Mouse (Mus musculus) kidney, embryonic 16.5 days (tissue): Measurements from ENCODE around the gene Insl6. TPM values are rescaled to one million over a fixed set of nuclear protein-coding genes. Genes with fewer than 3 reads are reported as not detected.

Experiments
- ATAC-seq: fragments of 200-750 bp; cut with Nextera tagmentation; 2 replicates; pipeline ENCODE4 v1.8.0; 2017; ENCODE audit warnings: moderate TSS enrichment; ENCODE audit not compliant: low FRiP score, low TSS enrichment
- H3K27ac ChIP-seq: fragments of 300-500 bp; sonication (generic); 2 replicates; pipeline ENCODE4 v1.5.1; 2014; ENCODE audit warnings: low read length
- H3K27me3 ChIP-seq: fragments of 300-500 bp; sonication (generic); 2 replicates; pipeline ENCODE4 v1.6.1; 2014; ENCODE audit warnings: low read length, control low read depth, mixed read lengths; ENCODE audit not compliant: insufficient read depth
- H3K36me3 ChIP-seq: fragments of 300-500 bp; sonication (generic); 2 replicates; pipeline ENCODE4 v1.6.1; 2014; ENCODE audit warnings: low read length, control low read depth, mixed read lengths; ENCODE audit not compliant: insufficient read depth
- H3K4me1 ChIP-seq: fragments of 300-500 bp; sonication (generic); 2 replicates; pipeline ENCODE4 v1.6.1; 2014; ENCODE audit warnings: low read length, control low read depth, mixed read lengths; ENCODE audit not compliant: insufficient read depth
- H3K4me2 ChIP-seq: fragments of 300-500 bp; sonication (generic); replicated peaks from 2 replicates; pipeline ENCODE4 v1.6.1; 2014; ENCODE audit warnings: low read depth, low read length
- H3K4me3 ChIP-seq: fragments of 300-500 bp; sonication (generic); 2 replicates; pipeline ENCODE4 v1.5.1; 2014; ENCODE audit warnings: mild to moderate bottlenecking, low read length
- H3K9ac ChIP-seq: fragments of 300-500 bp; sonication (generic); replicated peaks from 2 replicates; pipeline ENCODE4 v1.6.1; 2014; ENCODE audit warnings: low read length
- H3K9me3 ChIP-seq: fragments of 300-500 bp; sonication (generic); 2 replicates; pipeline ENCODE4 v1.6.1; 2016; ENCODE audit warnings: low read length, control low read depth
- WGBS: fragments of 180-500 bp; shearing (Covaris S2); extraction: QIAGEN DNeasy Blood & Tissue Kit; methylation state at CpG from one replicate; pipeline ENCODE4 v1.1.7; 2014; 5-methylcytosine and 5-hydroxymethylcytosine counted together
- polyA plus RNA-seq: library from polyadenylated mRNA; unstranded; fragments of >200 nt; fragmentation: Nextera tagmentation; extraction: Ambion mirVana; gene quantifications from 2 replicates; pipeline ENCODE4 v1.2.1, GENCODE M21; 2015

Gene Insl6
- polyA plus RNA-seq, 1 experiment from 2014 or later = 5.2 TPM

GRCm38 (mm10) chr19:29368041-29368440 is 42.9 kb upstream of the Insl6 start:
- ATAC-seq = no peak
- Histone ChIP-seq H3K4me1 (no peaks in the 10 kb centered on the region), H3K9ac (no peak overlapping the region), H3K4me3 (no peak overlapping the region), H3K27ac (no peak overlapping the region), H3K36me3 (no peaks in the 10 kb centered on the region), H3K27me3 (no peaks in the 10 kb centered on the region), H3K4me2 (no peak overlapping the region), H3K9me3 (no peaks in the 10 kb centered on the region)
- WGBS = 86% methylated on average over 2 of the region's 2 CpGs

GRCm38 (mm10) chr19:29366969-29367622 is 41.9 kb upstream of the Insl6 start, which contains the start of the genes Plgrkt and Cd274:
Plgrkt (minus strand) TSS chr19:29367390.
Cd274 (plus strand) TSS chr19:29367455.
- peak; percentile 84 for ATAC-seq
- 2% methylated on average over 26 of the region's 26 CpGs for WGBS
- H3K4me3 ChIP-seq = peak within 1 kb of the TSS; percentile 61
- no peaks in the 10 kb centered on the region for H3K27me3 ChIP-seq
- peaks cover 4% of the 10 kb centered on the region; the same call in 1 of the 2 replicates for H3K4me1 ChIP-seq
- H3K4me2 ChIP-seq = peak within 1 kb of the TSS; percentile 85
- H3K9ac ChIP-seq = peak within 1 kb of the TSS; percentile 61
- no peak within 1 kb of the TSS for H3K27ac ChIP-seq
- H3K36me3 ChIP-seq = no peaks in the 10 kb centered on the region
- no peaks in the 10 kb centered on the region for H3K9me3 ChIP-seq

DNA sequence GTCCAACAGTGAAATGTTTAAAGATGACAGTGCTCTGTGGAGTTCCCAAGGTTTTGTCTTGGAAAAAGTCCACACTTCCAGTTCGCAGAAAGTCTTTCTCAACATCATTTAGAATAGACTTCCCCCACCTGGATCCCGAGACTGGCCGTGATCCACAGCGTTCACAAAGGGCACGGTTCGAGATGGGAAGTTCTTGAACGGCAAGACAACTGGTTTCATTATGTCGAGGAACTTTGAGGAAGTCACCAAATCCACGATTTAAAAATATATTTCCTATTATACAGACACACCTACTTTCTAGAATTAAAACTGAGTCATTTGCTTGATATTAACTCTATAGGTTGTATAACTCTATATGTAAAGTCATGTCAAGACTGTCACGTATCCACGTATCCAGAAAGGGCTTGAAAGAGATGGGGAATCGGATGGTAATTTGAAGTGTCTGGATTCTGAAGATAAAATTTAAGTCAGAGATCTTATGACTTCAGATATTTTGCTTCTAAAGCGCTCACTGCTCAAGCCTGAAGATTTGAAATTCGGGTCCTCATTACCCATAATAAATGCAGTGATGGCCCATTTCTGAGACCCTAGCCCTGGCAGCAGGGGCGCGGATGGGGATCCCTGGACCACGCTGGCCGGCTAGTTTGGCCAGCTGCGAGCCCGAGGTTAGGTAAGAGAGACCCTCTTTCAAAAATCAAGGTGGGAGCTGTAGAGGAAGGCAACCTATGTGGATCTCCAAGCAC is 41.2 kb upstream of the Insl6 start:
- Histone ChIP-seq H3K4me2 (peak overlapping the region; percentile 85), H3K4me1 (peaks cover 5% of the 10 kb centered on the region; the same call in 1 of the 2 replicates), H3K9ac (peak overlapping the region; percentile 61), H3K27me3 (no peaks in the 10 kb centered on the region), H3K36me3 (no peaks in the 10 kb centered on the region), H3K9me3 (no peaks in the 10 kb centered on the region), H3K27ac (no peak overlapping the region), H3K4me3 (peak overlapping the region; percentile 61)
- 64% methylated on average over 20 of the region's 20 CpGs for WGBS
- ATAC-seq = no peak

DNA sequence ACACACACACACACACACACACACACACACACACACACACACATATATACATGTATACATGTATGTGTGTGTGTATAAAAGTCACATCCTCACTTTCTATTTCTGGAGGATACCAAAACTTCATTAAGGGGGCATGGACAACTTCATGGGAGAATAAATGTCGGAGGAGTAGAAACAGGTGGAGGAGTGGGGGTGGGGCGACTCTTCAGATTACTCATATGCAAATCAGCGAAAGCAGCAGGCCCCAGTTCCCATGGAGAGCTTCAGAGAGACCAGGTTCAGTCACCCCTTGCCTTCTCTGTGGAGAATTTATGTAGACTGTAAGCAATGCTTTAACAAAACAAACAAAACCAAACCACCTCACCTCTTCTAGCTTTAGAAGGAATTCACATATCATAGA is 39.9 kb upstream of the Insl6 start:
- H3K4me2 ChIP-seq = no peak overlapping the region
- ATAC-seq = no peak
- no peaks in the 10 kb centered on the region for H3K27me3 ChIP-seq
- H3K4me1 ChIP-seq = peaks cover 11% of the 10 kb centered on the region
- no peaks in the 10 kb centered on the region for H3K9me3 ChIP-seq
- H3K36me3 ChIP-seq = no peaks in the 10 kb centered on the region
- H3K4me3 ChIP-seq = no peak overlapping the region
- H3K9ac ChIP-seq = no peak overlapping the region
- H3K27ac ChIP-seq = no peak overlapping the region
- WGBS = 31% methylated on average over 3 of the region's 3 CpGs

GRCm38 (mm10) chr19:29364076-29364475 is 38.9 kb upstream of the Insl6 start:
- H3K9ac ChIP-seq = no peak overlapping the region
- ATAC-seq = no peak
- 84% methylated on average over 5 of the region's 5 CpGs for WGBS
- peaks cover 11% of the 10 kb centered on the region for H3K4me1 ChIP-seq
- no peak overlapping the region for H3K4me2 ChIP-seq
- H3K27me3 ChIP-seq = no peaks in the 10 kb centered on the region
- no peak overlapping the region for H3K4me3 ChIP-seq
- no peak overlapping the region for H3K27ac ChIP-seq
- H3K9me3 ChIP-seq = no peaks in the 10 kb centered on the region
- no peaks in the 10 kb centered on the region for H3K36me3 ChIP-seq

DNA sequence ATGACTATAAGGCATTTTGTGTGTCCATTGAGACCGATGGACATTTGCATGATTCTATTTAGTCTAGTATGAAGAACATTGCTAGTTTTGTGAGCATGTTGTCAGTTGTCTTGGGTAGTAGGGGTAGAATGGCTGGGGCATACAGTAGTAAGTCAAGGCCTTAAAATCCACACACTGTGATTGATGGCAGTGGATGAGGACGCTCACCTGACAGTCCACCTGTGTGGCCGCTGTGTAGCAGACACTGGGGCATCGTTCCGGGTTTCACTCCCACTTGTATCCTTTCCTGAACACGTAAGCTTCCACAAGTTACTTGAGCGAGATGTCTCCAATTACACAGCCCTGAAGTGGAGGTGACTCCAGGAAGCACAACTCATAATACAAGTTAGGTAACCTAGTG is 38.4 kb upstream of the Insl6 start:
- no peak overlapping the region for H3K4me2 ChIP-seq
- H3K27me3 ChIP-seq = no peaks in the 10 kb centered on the region
- no peak for ATAC-seq
- no peaks in the 10 kb centered on the region for H3K36me3 ChIP-seq
- H3K4me3 ChIP-seq = no peak overlapping the region
- no peaks in the 10 kb centered on the region for H3K9me3 ChIP-seq
- peaks cover 11% of the 10 kb centered on the region for H3K4me1 ChIP-seq
- H3K9ac ChIP-seq = no peak overlapping the region
- H3K27ac ChIP-seq = no peak overlapping the region
- 69% methylated on average over 7 of the region's 7 CpGs for WGBS

GRCm38 (mm10) chr19:29362173-29362930 is 37.2 kb upstream of the Insl6 start:
- WGBS = 51% methylated on average over 13 of the region's 13 CpGs
- peak overlapping the region; percentile 76 for H3K9ac ChIP-seq
- H3K4me2 ChIP-seq = peak overlapping the region; percentile 85
- H3K27ac ChIP-seq = no peak overlapping the region
- no peak for ATAC-seq
- peak overlapping the region; percentile 62 for H3K4me3 ChIP-seq
- H3K36me3 ChIP-seq = no peaks in the 10 kb centered on the region
- H3K4me1 ChIP-seq = peaks cover 11% of the 10 kb centered on the region
- H3K9me3 ChIP-seq = no peaks in the 10 kb centered on the region
- H3K27me3 ChIP-seq = no peaks in the 10 kb centered on the region

DNA sequence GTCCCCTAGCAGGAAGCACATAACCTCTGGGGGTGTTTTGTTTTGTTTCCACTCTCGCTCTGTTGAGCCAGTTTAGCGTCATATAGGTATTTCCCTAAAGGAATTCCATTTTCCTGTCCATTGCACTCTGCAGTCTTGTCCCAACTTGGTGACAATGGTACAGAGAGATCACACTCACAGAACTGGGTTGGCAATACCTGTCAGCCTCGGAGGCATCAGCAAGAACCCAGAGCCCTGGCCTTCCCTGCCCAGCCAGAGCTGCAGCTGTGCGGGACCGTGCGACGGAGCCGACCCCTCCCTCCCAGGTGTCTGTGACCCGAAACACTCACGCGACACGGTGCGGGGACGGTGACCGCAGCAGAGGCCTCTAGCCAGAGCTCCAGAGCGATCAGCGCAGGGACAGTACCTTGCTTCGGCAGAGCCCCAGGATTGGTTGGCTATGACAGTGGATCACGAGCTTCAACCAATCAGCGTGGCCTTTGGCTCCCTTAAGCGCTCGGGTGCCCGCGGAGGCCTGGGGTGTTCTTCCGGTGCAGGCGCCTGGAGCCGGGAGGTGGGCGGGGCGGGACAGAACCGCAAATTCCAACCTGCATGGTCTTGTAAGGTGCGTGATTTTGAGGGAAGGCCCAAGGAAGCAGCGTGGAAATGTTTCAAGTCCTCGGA is 36.4 kb upstream of the Insl6 start:
- H3K27me3 ChIP-seq = no peaks in the 10 kb centered on the region
- no peaks in the 10 kb centered on the region for H3K36me3 ChIP-seq
- H3K4me1 ChIP-seq = peaks cover 11% of the 10 kb centered on the region
- WGBS = 2% methylated on average over 33 of the region's 33 CpGs
- peak overlapping the region; percentile 62 for H3K4me3 ChIP-seq
- ATAC-seq = peak; percentile 100
- peak overlapping the region; percentile 85 for H3K4me2 ChIP-seq
- H3K9ac ChIP-seq = peak overlapping the region; percentile 76
- H3K27ac ChIP-seq = no peak overlapping the region
- H3K9me3 ChIP-seq = no peaks in the 10 kb centered on the region

DNA sequence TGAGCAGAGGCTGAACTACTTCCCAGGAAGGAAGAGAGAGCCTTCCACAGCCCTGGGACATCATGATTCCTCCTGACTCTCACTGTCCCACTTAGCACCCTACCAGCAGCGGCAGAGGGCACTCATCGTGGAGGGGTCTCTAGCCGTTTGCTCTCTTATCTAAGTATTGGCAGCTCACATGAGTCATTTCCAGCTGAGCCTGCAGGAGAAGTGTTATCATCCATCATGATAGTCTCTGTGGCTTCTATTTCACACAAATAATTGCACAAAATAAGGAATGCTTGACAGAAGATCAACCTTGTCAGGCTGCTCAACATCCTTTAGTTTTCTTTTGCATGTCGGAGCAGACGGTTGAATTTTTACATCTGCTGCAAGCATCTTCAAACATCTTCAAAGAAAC is 35.1 kb upstream of the Insl6 start:
- Histone ChIP-seq H3K4me2 (no peak overlapping the region), H3K9ac (no peak overlapping the region), H3K27ac (no peak overlapping the region), H3K36me3 (no peaks in the 10 kb centered on the region), H3K27me3 (no peaks in the 10 kb centered on the region), H3K9me3 (no peaks in the 10 kb centered on the region), H3K4me1 (peaks cover 17% of the 10 kb centered on the region), H3K4me3 (no peak overlapping the region)
- ATAC-seq = no peak
- 81% methylated on average over 5 of the region's 5 CpGs for WGBS
